Mouse (Mus musculus) myocyte (in vitro differentiated cells): ENCODE results near the gene Il4ra.

Experiments
- CEBPB ChIP-seq: IDR thresholded peaks from 2 replicates; pipeline ENCODE4 v1.6.1; 2011; ENCODE audit warnings: mild to moderate bottlenecking, moderate library complexity; ENCODE audit not compliant: poor library complexity, insufficient read depth, severe bottlenecking
- E2F4 ChIP-seq: IDR thresholded peaks from one replicate; pipeline ENCODE4 v1.6.1; 2011; ENCODE audit warnings: mild to moderate bottlenecking, control low read depth, moderate library complexity; ENCODE audit not compliant: insufficient read depth
- MAX ChIP-seq: IDR thresholded peaks from one replicate; pipeline ENCODE4 v1.6.1; 2011; ENCODE audit warnings: low read depth, mild to moderate bottlenecking, control low read depth
- MYOD1 ChIP-seq, 3 experiments: IDR thresholded peaks; one replicate each; pipeline ENCODE4 v1.6.1; 2011; ENCODE audit warnings: control low read depth in 2 of 3, low read depth in 2 of 3, mild to moderate bottlenecking in 2 of 3, moderate library complexity in 1 of 3; ENCODE audit not compliant: insufficient read length in 2 of 3, control insufficient read depth in 1 of 3
- MYOG ChIP-seq, 3 experiments: IDR thresholded peaks; one replicate each; pipeline ENCODE4 v1.6.1; 2011; ENCODE audit warnings: control low read depth in 2 of 3, low read depth in 2 of 3, mild to moderate bottlenecking in 2 of 3; ENCODE audit not compliant: insufficient read length in 2 of 3, control insufficient read depth in 1 of 3, insufficient read depth in 1 of 3
- POLR2A ChIP-seq: IDR thresholded peaks from one replicate; pipeline ENCODE4 v1.6.1; 2011; ENCODE audit warnings: low read depth, mild to moderate bottlenecking, control low read depth, moderate library complexity; ENCODE audit not compliant: insufficient read length
- POLR2AphosphoS2 ChIP-seq: IDR thresholded peaks from one replicate; pipeline ENCODE4 v1.6.1; 2011; ENCODE audit warnings: low read depth, control low read depth; ENCODE audit not compliant: insufficient read length
- REST ChIP-seq: IDR thresholded peaks from one replicate; pipeline ENCODE4 v1.6.1; 2011; ENCODE audit warnings: mild to moderate bottlenecking, control low read depth, moderate library complexity; ENCODE audit not compliant: insufficient read depth, insufficient read length
- TCF12 ChIP-seq: IDR thresholded peaks from one replicate; pipeline ENCODE4 v1.6.1; 2011; ENCODE audit warnings: mild to moderate bottlenecking, control low read depth; ENCODE audit not compliant: poor library complexity, insufficient read depth, severe bottlenecking
- TCF3 ChIP-seq: IDR thresholded peaks from one replicate; pipeline ENCODE4 v1.6.1; 2011; ENCODE audit warnings: low read depth, control low read depth; ENCODE audit not compliant: insufficient read length
- USF1 ChIP-seq: IDR thresholded peaks from one replicate; pipeline ENCODE4 v1.6.1; 2011; ENCODE audit warnings: low read depth, mild to moderate bottlenecking, control low read depth, moderate library complexity

DNA sequence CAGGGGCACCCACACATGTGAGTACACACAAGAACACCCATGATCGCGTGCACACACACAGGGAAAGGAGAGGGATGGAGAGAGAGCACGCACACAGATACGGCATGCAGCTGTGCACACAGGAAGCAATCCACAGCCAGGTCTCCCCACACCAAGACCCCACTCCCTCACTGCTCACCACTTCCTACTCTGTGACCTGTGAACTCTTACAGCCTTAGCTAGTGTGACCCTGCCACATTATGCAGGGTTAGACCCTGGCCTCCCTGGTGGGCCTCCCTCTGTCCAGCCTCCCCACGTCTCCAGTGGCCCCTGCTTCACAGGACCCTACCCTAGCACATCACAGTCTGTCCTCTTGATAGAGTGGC lies 32.1 kb downstream of the Il4ra start:
- TF ChIP-seq E2F4 (no peak), MYOG (IDR thresholded peaks at IDR 0.05; ENCODE audit: control insufficient read depth in 1 of 3, insufficient read depth in 1 of 3, insufficient read length in 2 of 3, low read depth in 2 of 3) (no peak), TCF12 (no peak), TCF3 (no peak), POLR2AphosphoS2 (no peak), POLR2A (no peak), MYOD1 (IDR thresholded peaks at IDR 0.05; ENCODE audit: control insufficient read depth in 1 of 3, insufficient read length in 2 of 3, low read depth in 2 of 3) (no peak), MAX (no peak), REST (no peak), USF1 (no peak), CEBPB (no peak)
